ENCODE assay signal across 8 mouse cellular contexts in the genomic region with DNA sequence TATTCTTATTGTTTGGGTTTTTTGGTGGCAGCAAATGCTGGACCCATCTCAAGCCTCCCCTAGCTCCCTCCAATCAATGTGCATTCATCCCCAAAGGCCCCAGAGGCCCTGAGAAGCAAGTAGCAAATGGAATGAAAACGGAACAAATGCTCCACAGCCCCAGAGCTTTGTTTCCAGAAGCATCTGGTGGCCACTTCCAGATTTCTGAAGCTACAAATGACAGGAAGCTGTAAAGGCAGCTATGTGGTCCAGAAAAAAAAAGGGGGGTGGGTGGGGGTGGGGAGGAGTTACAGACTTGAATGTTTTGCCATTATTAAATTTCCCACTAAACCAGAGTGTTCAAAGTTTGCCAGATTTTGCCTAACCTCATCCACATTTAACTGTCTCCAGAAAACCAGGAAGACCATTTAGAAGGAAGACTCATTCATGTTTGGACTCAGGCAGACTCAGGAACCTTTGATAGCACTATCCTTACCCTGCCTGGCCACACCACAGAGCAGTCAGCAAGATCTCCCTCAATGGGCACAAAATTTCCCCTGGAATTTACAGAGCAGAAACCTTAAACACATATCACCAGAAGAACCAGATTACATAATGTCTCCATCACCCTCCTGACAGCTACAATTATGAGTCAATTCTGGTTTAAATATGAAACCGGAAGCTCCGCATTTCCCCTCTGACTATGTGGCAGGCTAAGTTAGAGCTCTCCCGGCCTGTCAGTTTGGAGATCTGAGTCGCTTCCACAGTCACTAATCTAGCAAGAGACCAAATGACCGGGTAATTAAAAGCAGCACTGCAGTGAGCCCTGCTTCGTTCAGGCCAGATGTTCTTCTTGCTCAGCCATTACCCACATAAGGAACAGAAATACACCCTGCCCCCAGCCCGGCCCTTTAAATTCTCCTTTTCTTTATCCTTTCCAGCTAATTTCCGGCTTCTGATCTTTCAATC.
A peak's percentile ranks its signal among the peaks of the same experiment; 100 is the strongest.
DNase-seq lines count a peak whose midpoint lies in the region; ATAC-seq lines count a peak whose summit lies in the region.

No protein-coding gene starts in this region.

- no peaks in the 10 kb centered on the region for H3K27me3 ChIP-seq in embryonic facial prominence, embryonic 12.5 days
- no peaks in the 10 kb centered on the region for H3K27me3 ChIP-seq in limb, embryonic 13.5 days
- peaks cover 15% of the 10 kb centered on the region for H3K27me3 ChIP-seq in midbrain, embryonic 13.5 days

- peak overlapping the region; percentile 85 for H3K27ac ChIP-seq in embryonic facial prominence, embryonic 12.5 days
- peak overlapping the region; percentile 88 for H3K27ac ChIP-seq in limb, embryonic 13.5 days
- peak overlapping the region; percentile 44; the same call in 1 of the 2 replicates for H3K27ac ChIP-seq in midbrain, embryonic 13.5 days

- H3K36me3 ChIP-seq in embryonic facial prominence, embryonic 12.5 days: no peaks in the 10 kb centered on the region
- no peaks in the 10 kb centered on the region for H3K36me3 ChIP-seq in limb, embryonic 13.5 days
- no peaks in the 10 kb centered on the region for H3K36me3 ChIP-seq in midbrain, embryonic 13.5 days

- peaks cover 50% of the 10 kb centered on the region for H3K4me1 ChIP-seq in embryonic facial prominence, embryonic 12.5 days
- peaks cover 50% of the 10 kb centered on the region for H3K4me1 ChIP-seq in limb, embryonic 13.5 days
- H3K4me1 ChIP-seq in midbrain, embryonic 13.5 days (replicated peaks): peaks cover 45% of the 10 kb centered on the region

- H3K9me3 ChIP-seq in embryonic facial prominence, embryonic 12.5 days: no peaks in the 10 kb centered on the region
- no peaks in the 10 kb centered on the region for H3K9me3 ChIP-seq in limb, embryonic 13.5 days
- H3K9me3 ChIP-seq in midbrain, embryonic 13.5 days: no peaks in the 10 kb centered on the region

- peak; percentile 55 for ATAC-seq in embryonic facial prominence, embryonic 12.5 days (ENCODE audit: insufficient number of reproducible peaks, insufficient read depth, low FRiP score, low TSS enrichment)
- peak; percentile 45; the same call in 1 of the 2 replicates for ATAC-seq in limb, embryonic 13.5 days (ENCODE audit: low FRiP score, low read depth)
- ATAC-seq in midbrain, embryonic 13.5 days: no peak

- H3K4me3 ChIP-seq in embryonic facial prominence, embryonic 12.5 days: no peak overlapping the region
- H3K4me3 ChIP-seq in limb, embryonic 13.5 days: peak overlapping the region; percentile 21
- H3K4me3 ChIP-seq in midbrain, embryonic 13.5 days (replicated peaks): peak overlapping the region; percentile 16; the same call in 1 of the 2 replicates

- intact Hi-C loops in heart, postnatal 36 days (cut with DNase I): loop anchor here (1.0 to 5.0 kb wide), 2 partner anchors 50 to 72 kb away; no protein-coding TSS in a partner anchor

- H3K4me2 ChIP-seq in embryonic facial prominence, embryonic 12.5 days (replicated peaks): peak overlapping the region; percentile 44
- H3K4me2 ChIP-seq in limb, embryonic 13.5 days (replicated peaks): peak overlapping the region; percentile 54
- H3K4me2 ChIP-seq in midbrain, embryonic 13.5 days (replicated peaks): peak overlapping the region; percentile 29

- WGBS in embryonic facial prominence, embryonic 12.5 days: 6% methylated on average over 9 of the region's 9 CpGs
- WGBS in limb, embryonic 13.5 days: 4% methylated on average over 9 of the region's 9 CpGs
- WGBS in midbrain, embryonic 13.5 days: 5% methylated on average over 9 of the region's 9 CpGs

- H3K9ac ChIP-seq in embryonic facial prominence, embryonic 12.5 days: no peak overlapping the region
- no peak overlapping the region for H3K9ac ChIP-seq in limb, embryonic 13.5 days
- H3K9ac ChIP-seq in midbrain, embryonic 13.5 days (replicated peaks): peak overlapping the region; percentile 39; the same call in 1 of the 2 replicates

- DNase-seq in spleen, postnatal 36 days (ENCODE audit: low spot score in 2 of 2): peak; percentile 33 to 57
- no peak for DNase-seq in spleen, postnatal 14 days (ENCODE audit: low spot score in 2 of 2)
- peak; percentile 26 to 56 for DNase-seq in heart, postnatal 36 days
- DNase-seq in yolk sac, embryonic 10.5 days (ENCODE audit: low spot score): peak; percentile 25
- DNase-seq in left cerebral cortex, adult 11 months (ENCODE audit: low spot score): no peak

Comparison
In these comparisons a context has a peak if more than half of its experiments do, and no peak if none do; other contexts are left out.
1. DNase-seq: peak in spleen, postnatal 36 days (2 of 2), heart, postnatal 36 days (2 of 2) and yolk sac, embryonic 10.5 days (single experiment); none in spleen, postnatal 14 days (0 of 2) and left cerebral cortex, adult 11 months (single experiment).
2. Peak in every context shown above with its lines, with median percentiles within 50 percentile points of each other: H3K27ac ChIP-seq and H3K4me2 ChIP-seq.